Mouse (Mus musculus) stomach, postnatal 0 days (tissue): ENCODE data around the gene Auts2.

Source experiments
- CTCF ChIP-seq: IDR thresholded peaks from 2 replicates; pipeline ENCODE4 v1.5.1; 2016; ENCODE audit warnings: antibody characterized with exemption, low read depth, mild to moderate bottlenecking, moderate library complexity
- EP300 ChIP-seq: optimal IDR thresholded peaks from 2 replicates; pipeline ENCODE3; 2016; ENCODE audit warnings: antibody characterized with exemption

DNA sequence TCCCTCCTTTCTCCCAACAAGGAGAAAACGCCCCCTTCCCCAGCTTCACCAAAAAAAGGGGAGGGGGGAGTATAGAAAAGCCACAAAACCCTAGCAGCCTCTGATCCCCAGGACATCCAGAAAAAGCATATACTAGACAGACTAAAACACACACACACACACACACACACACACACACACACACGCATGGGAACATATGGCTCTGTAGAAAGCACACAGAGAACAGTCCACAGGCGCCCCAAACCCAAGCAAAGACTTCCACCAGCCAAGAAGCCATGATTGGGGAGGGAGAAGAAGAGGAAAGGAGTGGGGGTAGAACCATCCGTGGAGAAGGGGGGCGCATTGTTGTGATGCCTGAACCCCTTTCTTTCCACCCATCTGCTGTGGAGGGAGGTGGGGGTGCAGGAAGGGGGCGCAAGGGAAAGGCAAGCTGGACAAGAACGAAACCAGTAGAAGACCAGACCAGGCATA, 2.3 kb downstream of the Auts2 start:
- TF ChIP-seq CTCF (no peak), EP300 (no peak)
